Mouse (Mus musculus): Measurements from ENCODE around the gene Sstr3.

GRCm38 (mm10) chr15:78531901-78532469, 12.5 kb downstream of the Sstr3 start:
- TF ChIP-seq POLR2A (IDR thresholded peaks at IDR 0.05; ENCODE audit: control insufficient read depth, low read depth, low read length) (0 out of 2 replicates have a peak, but pooled peaks have one; percentile 11), CTCF (IDR thresholded peaks at IDR 0.05; ENCODE audit: control insufficient read depth, insufficient read depth, insufficient replicate concordance, low read depth, low read length) (peak; percentile 96)
